Comparison of ENCODE assay signal across 21 mouse cellular contexts in the genomic region with DNA sequence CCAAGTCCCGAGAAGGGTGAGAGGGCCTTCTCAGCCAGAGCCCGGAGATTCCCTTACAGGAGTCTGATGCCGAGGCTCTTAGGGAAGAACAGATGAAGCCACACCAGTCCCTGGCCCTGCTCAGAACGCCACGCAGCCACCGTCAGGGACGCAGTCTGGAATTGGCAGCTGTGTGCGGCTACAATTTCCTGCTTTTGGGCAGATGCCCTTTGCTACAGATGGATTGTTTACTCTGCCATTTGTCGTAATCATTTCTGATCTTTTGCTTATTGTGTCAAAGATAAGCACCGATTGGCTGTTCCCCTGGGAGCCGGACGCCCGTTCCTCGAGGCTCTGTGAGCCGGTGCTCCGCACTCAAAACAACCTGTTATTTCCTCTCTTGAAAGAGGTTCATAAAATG.
"Had no signal": no experiment of that assay in that cellular context is flagged by ENCODE, and none has a peak within 500 bp of the region (broad histone marks: within the 10 kb centered on the region; RNA-seq: fewer than 3 reads in every experiment).

No protein-coding gene starts in this region.

- H3K4me3 ChIP-seq: layer of hippocampus, adult 2 months; limb, embryonic 10.5 days; limb, embryonic 13.5 days; megakaryocyte, embryonic 14.5 days; midbrain, embryonic 10.5 days; midbrain, embryonic 13.5 days; myocyte; neural tube, embryonic 13.5 days had no signal

- H3K27ac ChIP-seq: kidney, postnatal 0 days; layer of hippocampus, adult 2 months; limb, embryonic 10.5 days; limb, embryonic 13.5 days; liver, embryonic 14.5 days; midbrain, embryonic 10.5 days; midbrain, embryonic 13.5 days; neural tube, embryonic 13.5 days had no signal

- DNase-seq: kidney, adult 2 months; kidney, postnatal 25 days; layer of hippocampus, adult 9-11 months; liver; liver, postnatal 0 days; lung, embryonic 14.5 days; lung, postnatal 14 days; retina, postnatal 1 day; right cerebral cortex, postnatal 25 days; spleen, adult 18-20 months; thymus, postnatal 25 days had no signal

- H3K9ac ChIP-seq: limb, embryonic 13.5 days; liver, embryonic 14.5 days; liver, postnatal 0 days; lung, embryonic 14.5 days; midbrain, embryonic 13.5 days; neural tube, embryonic 13.5 days had no signal

- H3K4me1 ChIP-seq: megakaryocyte, embryonic 14.5 days had no signal

- H3K36me3 ChIP-seq: limb, embryonic 10.5 days; limb, embryonic 13.5 days; midbrain, embryonic 10.5 days; midbrain, embryonic 13.5 days; neural tube, embryonic 13.5 days had no signal
